Mouse (Mus musculus) MEL (cell line): ENCODE measurements around the gene Hist1h2ba. TPM values are rescaled to one million over a fixed set of nuclear protein-coding genes. Genes with fewer than 3 reads are reported as not detected.

Source experiments
- DNase-seq: peaks from one replicate; pipeline ENCODE4 v3.0.0; 2011; ENCODE audit warnings: low read depth, low spot score
- H3K27ac ChIP-seq: 2 replicates; pipeline ENCODE4 v1.5.1; 2012; ENCODE audit warnings: low read depth, mild to moderate bottlenecking, control low read depth, low read length, moderate library complexity; ENCODE audit not compliant: control insufficient read depth
- H3K27me3 ChIP-seq, 2 experiments: fragments of 150-350 bp in 1 of 2; sonication (generic) in 1 of 2; 2 replicates each; pipeline ENCODE4 v1.6.1; 2012; ENCODE audit warnings: low read length in 2 of 2, mild to moderate bottlenecking in 2 of 2, improper control_type of control experiment in 1 of 2, moderate library complexity in 1 of 2; ENCODE audit not compliant: insufficient read depth in 2 of 2, control insufficient read depth in 1 of 2
- H3K36me3 ChIP-seq, 2 experiments: 2 replicates each; pipeline ENCODE4 v1.6.1; 2012 to 2014; ENCODE audit warnings: low read length in 2 of 2, improper control_type of control experiment in 1 of 2, inconsistent platforms in 1 of 2, mild to moderate bottlenecking in 1 of 2; ENCODE audit not compliant: insufficient read depth in 2 of 2, control insufficient read depth in 1 of 2
- H3K4me1 ChIP-seq, 2 experiments: fragments of 150-350 bp in 1 of 2; sonication (generic) in 1 of 2; 2 replicates each; pipeline ENCODE4 v1.6.1; 2012; ENCODE audit warnings: low read length in 2 of 2, improper control_type of control experiment in 1 of 2, mild to moderate bottlenecking in 1 of 2; ENCODE audit not compliant: insufficient read depth in 2 of 2, control insufficient read depth in 1 of 2
- H3K4me3 ChIP-seq, 2 experiments: fragments of 150-350 bp in 1 of 2; sonication (generic) in 1 of 2; 2 replicates each; pipeline ENCODE4 v1.5.1; 2012; ENCODE audit warnings: low read depth in 2 of 2, low read length in 2 of 2, mild to moderate bottlenecking in 2 of 2, moderate library complexity in 2 of 2, control low read depth in 1 of 2, improper control_type of control experiment in 1 of 2; ENCODE audit not compliant: control insufficient read depth in 1 of 2, insufficient read depth in 1 of 2
- H3K79me2 ChIP-seq: 2 replicates; pipeline ENCODE4 v1.6.1; 2012; ENCODE audit warnings: mild to moderate bottlenecking, low read length, moderate library complexity; ENCODE audit not compliant: control insufficient read depth, poor library complexity, insufficient read depth
- H3K9ac ChIP-seq: 2 replicates; pipeline ENCODE4 v1.6.1; 2012; ENCODE audit warnings: low read depth, mild to moderate bottlenecking, control low read depth, low read length, moderate library complexity; ENCODE audit not compliant: control insufficient read depth, poor library complexity, severe bottlenecking
- H3K9me3 ChIP-seq: fragments of 150-350 bp; sonication (generic); replicated peaks from 2 replicates; pipeline ENCODE4 v1.6.1; 2012; ENCODE audit warnings: mild to moderate bottlenecking, low read length, improper control_type of control experiment, moderate library complexity; ENCODE audit not compliant: insufficient read depth
- CHD2 ChIP-seq: IDR thresholded peaks from 2 replicates; pipeline ENCODE4 v1.6.1; 2011; ENCODE audit warnings: low read length, improper control_type of control experiment
- CTCF ChIP-seq, 3 experiments: IDR thresholded peaks in 2 of 3; conservative IDR thresholded peaks in 1 of 3; 2 replicates each; pipeline ENCODE4 v1.5.1; 2011 to 2012; ENCODE audit warnings: low read length in 3 of 3, low read depth in 2 of 3, mild to moderate bottlenecking in 2 of 3, improper control_type of control experiment in 1 of 3, inconsistent platforms in 1 of 3, mixed read lengths in 1 of 3, moderate library complexity in 1 of 3; ENCODE audit not compliant: control insufficient read depth in 1 of 3, insufficient read depth in 1 of 3, poor library complexity in 1 of 3, severe bottlenecking in 1 of 3
- E2F4 ChIP-seq: IDR thresholded peaks from 2 replicates; pipeline ENCODE4 v1.6.1; 2011; ENCODE audit warnings: low read depth, low read length, improper control_type of control experiment, borderline replicate concordance
- ELF1 ChIP-seq: IDR thresholded peaks from 2 replicates; pipeline ENCODE4 v1.6.1; 2014; ENCODE audit warnings: low read depth, mild to moderate bottlenecking, inconsistent platforms, low read length, improper control_type of control experiment, moderate library complexity
- EP300 ChIP-seq, 2 experiments: IDR thresholded peaks; 2 replicates each; pipeline ENCODE4 v1.6.1; 2011; ENCODE audit warnings: improper control_type of control experiment in 2 of 2, low read length in 2 of 2, low read depth in 1 of 2, mild to moderate bottlenecking in 1 of 2
- ETS1 ChIP-seq: IDR thresholded peaks from 2 replicates; pipeline ENCODE4 v1.6.1; 2012; ENCODE audit warnings: low read depth, mild to moderate bottlenecking, inconsistent platforms, low read length, improper control_type of control experiment, moderate library complexity
- GATA1 ChIP-seq: IDR thresholded peaks from 2 replicates; pipeline ENCODE4 v1.6.1; 2011; ENCODE audit warnings: low read depth, low read length, improper control_type of control experiment
- JUND ChIP-seq: IDR thresholded peaks from 2 replicates; pipeline ENCODE4 v1.6.1; 2011; ENCODE audit warnings: low read depth, mild to moderate bottlenecking, improper control_type of control experiment, low read length
- KAT2A ChIP-seq: conservative IDR thresholded peaks from 2 replicates; pipeline ENCODE4 v1.6.1; 2012; ENCODE audit warnings: low read depth, low read length, improper control_type of control experiment, inconsistent platforms
- MEF2A ChIP-seq: IDR thresholded peaks from 2 replicates; pipeline ENCODE4 v1.6.1; 2014; ENCODE audit warnings: low read depth, mild to moderate bottlenecking, inconsistent platforms, low read length, improper control_type of control experiment; ENCODE audit not compliant: poor library complexity, insufficient replicate concordance, severe bottlenecking; ENCODE audit errors: extremely low read depth
- MXI1 ChIP-seq: IDR thresholded peaks from 2 replicates; pipeline ENCODE4 v1.6.1; 2011; ENCODE audit warnings: mild to moderate bottlenecking, low read depth, low read length, improper control_type of control experiment
- MYB ChIP-seq: IDR thresholded peaks from 2 replicates; pipeline ENCODE4 v1.6.1; 2011; ENCODE audit warnings: mild to moderate bottlenecking, low read depth, low read length, improper control_type of control experiment
- MYC ChIP-seq: IDR thresholded peaks from 2 replicates; pipeline ENCODE4 v1.6.1; 2011; ENCODE audit warnings: low read depth, mild to moderate bottlenecking, low read length, improper control_type of control experiment, moderate library complexity
- NELFE ChIP-seq: IDR thresholded peaks from 2 replicates; pipeline ENCODE4 v1.6.1; 2011; ENCODE audit warnings: low read depth, low read length, improper control_type of control experiment
- POLR2AphosphoS5 ChIP-seq: IDR thresholded peaks from 2 replicates; pipeline ENCODE4 v1.6.1; 2012; ENCODE audit warnings: low read depth, borderline replicate concordance, mild to moderate bottlenecking, inconsistent platforms, low read length, moderate library complexity, mixed read lengths
- RAD21 ChIP-seq: IDR thresholded peaks from 2 replicates; pipeline ENCODE4 v1.6.1; 2011; ENCODE audit warnings: mild to moderate bottlenecking, low read depth, low read length, improper control_type of control experiment
- SIN3A ChIP-seq: IDR thresholded peaks from 2 replicates; pipeline ENCODE4 v1.6.1; 2012; ENCODE audit warnings: low read length, improper control_type of control experiment, inconsistent platforms
- SMC3 ChIP-seq: IDR thresholded peaks from 2 replicates; pipeline ENCODE4 v1.6.1; 2011; ENCODE audit warnings: low read depth, low read length, improper control_type of control experiment
- TCF12 ChIP-seq: IDR thresholded peaks from 2 replicates; pipeline ENCODE4 v1.6.1; 2014; ENCODE audit warnings: low read depth, mild to moderate bottlenecking, inconsistent platforms, low read length, improper control_type of control experiment, moderate library complexity
- UBTF ChIP-seq: IDR thresholded peaks from 2 replicates; pipeline ENCODE4 v1.6.1; 2012; ENCODE audit warnings: low read depth, mild to moderate bottlenecking, inconsistent platforms, low read length, improper control_type of control experiment, moderate library complexity, borderline replicate concordance; ENCODE audit not compliant: insufficient read depth
- USF1 ChIP-seq: IDR thresholded peaks from 2 replicates; pipeline ENCODE4 v1.6.1; 2014; ENCODE audit warnings: low read depth, mild to moderate bottlenecking, inconsistent platforms, low read length, improper control_type of control experiment, moderate library complexity
- ZC3H11A ChIP-seq: IDR thresholded peaks from 2 replicates; pipeline ENCODE4 v1.6.1; 2012; ENCODE audit warnings: low read depth, mild to moderate bottlenecking, inconsistent platforms, low read length, improper control_type of control experiment
- ZKSCAN1 ChIP-seq: IDR thresholded peaks from 2 replicates; pipeline ENCODE4 v1.6.1; 2012; ENCODE audit warnings: low read depth, mild to moderate bottlenecking, inconsistent platforms, low read length, improper control_type of control experiment, moderate library complexity
- ZMIZ1 ChIP-seq: IDR thresholded peaks from 2 replicates; pipeline ENCODE4 v1.6.1; 2012; ENCODE audit warnings: low read depth, mild to moderate bottlenecking, inconsistent platforms, low read length, improper control_type of control experiment, moderate library complexity
- ZNF384 ChIP-seq: IDR thresholded peaks from 2 replicates; pipeline ENCODE4 v1.6.1; 2012; ENCODE audit warnings: low read depth, mild to moderate bottlenecking, inconsistent platforms, low read length, improper control_type of control experiment
- polyA plus RNA-seq, 2 experiments: library from polyadenylated mRNA; stranded (reverse) in 1 of 2; unstranded in 1 of 2; fragments of >175 nt in 1 of 2; fragments of >200 nt in 1 of 2; gene quantifications; 2 replicates each; pipeline versions ENCODE4 v1.2.1 to v1.2.4; 2012; ENCODE audit warnings: low replicate concordance in 2 of 2, low read depth in 1 of 2; ENCODE audit not compliant: insufficient read length in 2 of 2, insufficient read depth in 1 of 2, missing spikeins in 1 of 2
- total RNA-seq: library from RNA; depleted of rRNA; stranded (reverse); fragments of 300-350 nt; gene quantifications from 2 replicates; pipeline ENCODE4 v1.2.3, GENCODE M21; 2012

The Hist1h2ba gene
- total and polyA plus RNA-seq, 3 experiments, result 0.58 TPM; not detected in 2

DNA sequence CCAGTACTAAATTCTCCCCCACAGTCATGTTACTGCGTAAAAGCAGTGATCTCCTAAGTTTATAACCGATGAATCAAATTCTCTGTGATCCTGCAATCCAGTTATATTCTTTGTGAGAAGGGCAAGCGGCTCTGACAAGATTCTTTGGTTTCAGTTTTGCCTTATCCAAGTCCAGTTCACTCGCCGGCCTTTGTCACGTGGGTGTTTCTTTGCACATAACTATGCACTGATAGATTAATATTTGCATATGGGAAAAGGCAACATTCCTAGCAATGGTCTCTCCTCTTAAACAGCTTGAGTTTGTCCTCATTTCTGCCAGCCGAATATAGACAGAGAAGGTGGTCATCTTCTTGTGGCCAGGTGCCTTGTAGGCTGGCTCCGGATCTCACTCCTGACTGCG lies 3.5 kb downstream of the Hist1h2ba start:
- Histone ChIP-seq H3K27me3 (peaks cover 0 to 5% of the 10 kb centered on the region in 2 experiments; a peak in 3 of 4 replicates), H3K36me3 (no peaks in the 10 kb centered on the region), H3K9me3 (no peaks in the 10 kb centered on the region), H3K4me3 (no peak overlapping the region), H3K79me2 (no peaks in the 10 kb centered on the region)
- DNase-seq, result no peak
- no peak for TF ChIP-seq ELF1
- no peak for TF ChIP-seq ZKSCAN1
- TF ChIP-seq CHD2, result no peak
- no peak for TF ChIP-seq TCF12
- no peak for TF ChIP-seq RAD21
- TF ChIP-seq UBTF, result no peak
- TF ChIP-seq EP300 (IDR thresholded peaks at IDR 0.05; ENCODE audit: low read depth in 1 of 2, low read length in 2 of 2), result no peak
- no peak for TF ChIP-seq NELFE
- no peak for TF ChIP-seq MYB
- TF ChIP-seq USF1, result no peak
- no peak for TF ChIP-seq KAT2A
- no peak for TF ChIP-seq JUND
- no peak for TF ChIP-seq MXI1
- no peak for TF ChIP-seq ZC3H11A
- TF ChIP-seq SMC3, result no peak
- TF ChIP-seq, all 39 proteins: peak for 0
- H3K4me1 ChIP-seq, result no peaks in the 10 kb centered on the region
- H3K9ac ChIP-seq, result no peak overlapping the region
- H3K27ac ChIP-seq, result no peak overlapping the region

- Histone ChIP-seq H3K36me3 (no peaks in the 10 kb centered on the region), H3K9me3 (no peaks in the 10 kb centered on the region), H3K9ac (no peak overlapping the region), H3K4me3 (no peak overlapping the region), H3K27me3 (peaks cover under 1 to 2% of the 10 kb centered on the region in 2 experiments; a peak in 3 of 4 replicates), H3K27ac (no peak overlapping the region), H3K79me2 (no peaks in the 10 kb centered on the region), H3K4me1 (no peaks in the 10 kb centered on the region)
- DNase-seq, result no peak
- TF ChIP-seq MEF2A (no peak), ETS1 (no peak), ZKSCAN1 (no peak), MYC (no peak), SIN3A (no peak), ZMIZ1 (no peak), KAT2A (no peak), ZNF384 (no peak), ELF1 (no peak), E2F4 (no peak), CTCF (IDR thresholded peaks at IDR 0.05 in 2 of 3, conservative IDR thresholded peaks at IDR 0.05 in 1 of 3; ENCODE audit: control insufficient read depth in 1 of 3, insufficient read depth in 1 of 3, low read depth in 2 of 3, low read length in 3 of 3, poor library complexity in 1 of 3, severe bottlenecking in 1 of 3) (no peak), POLR2AphosphoS5 (no peak), GATA1 (no peak)
Measured at GRCm38 (mm10) chr13:23928637-23929036, 5.3 kb downstream of the Hist1h2ba start.
